Comparison of ENCODE assay signal across 18 mouse cellular contexts in the genomic region with DNA sequence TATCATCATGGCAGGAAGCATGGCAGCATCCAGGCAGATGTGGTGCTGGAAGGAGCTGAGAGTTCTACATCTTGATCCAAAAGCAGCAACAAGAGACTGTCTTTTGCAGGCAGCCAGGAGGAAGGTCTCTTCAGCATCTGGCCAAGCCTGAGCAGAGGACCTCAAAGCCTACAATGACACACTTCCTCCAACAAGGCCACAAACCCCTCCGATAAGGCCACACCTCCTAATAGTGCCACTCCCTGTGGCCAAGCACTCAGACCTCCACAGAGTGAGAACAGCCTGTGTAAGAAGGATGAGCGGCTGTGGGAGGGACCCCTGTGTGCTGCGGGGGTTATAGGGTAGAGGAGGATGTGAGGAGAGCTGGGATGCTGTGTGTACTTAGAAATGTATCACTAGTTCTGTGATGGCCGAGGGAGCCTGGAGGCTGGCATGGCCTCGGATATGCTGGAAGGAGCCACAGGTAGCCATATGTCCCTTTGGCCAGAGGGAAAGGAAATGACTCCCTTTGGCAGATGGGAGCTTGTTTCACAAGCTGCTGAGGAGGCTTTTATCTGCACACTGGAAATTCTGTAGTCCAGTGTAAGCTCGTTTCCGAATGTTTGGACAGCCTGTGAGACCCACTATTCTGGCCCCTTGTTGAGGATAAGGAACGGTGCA. TPM values are rescaled to one million over a fixed set of nuclear protein-coding genes. Genes with fewer than 3 reads are reported as not detected.
DNase-seq lines count a peak whose midpoint lies in the region.
"Had no signal": no experiment of that assay in that cellular context is flagged by ENCODE, and none has a peak within 500 bp of the region (broad histone marks: within the 10 kb centered on the region; RNA-seq: fewer than 3 reads in every experiment).

No protein-coding gene starts in this region.

- DNase-seq in 416B (ENCODE audit: low read depth) (peak; percentile 56), MEL-GATA-1-ER (ENCODE audit: extremely low read depth, low read depth) (peak; percentile 7), adipocyte (ENCODE audit: low spot score) (no peak)
- DNase-seq in cerebellum, adult 8-10 months, result peak; percentile 77
- DNase-seq in cerebellum, postnatal 36 days, result peak; percentile 75 to 76
- no peak for DNase-seq in thymus, postnatal 10 days (ENCODE audit: low spot score in 2 of 2)
- DNase-seq in gastrocnemius, postnatal 36 days, result no peak
- DNase-seq in gastrocnemius, adult 18-20 months (ENCODE audit: low spot score), result no peak
- DNase-seq: gastrocnemius, postnatal 14 days; heart, adult 2 months; kidney, adult 8-10 months; kidney, postnatal 14 days had no signal

- intact Hi-C loops in gastrocnemius, postnatal 36 days (cut with DNase I), result no loop called here

RNA-seq across cellular contexts. Expression of a gene that starts 43.6 kb away (rescaled TPM):
- not detected for total RNA-seq in gastrocnemius, postnatal 36 days (2021)
- not detected for total RNA-seq in gastrocnemius, adult 18-20 months (2021)
- total RNA-seq: adrenal gland, adult 18-20 months; gastrocnemius, postnatal 14 days; heart, adult 2 months; heart, postnatal 25 days; layer of hippocampus, adult 18-20 months; layer of hippocampus, postnatal 14 days; left cerebral cortex, adult 8-10 months; liver, adult 2 months had no signal

RNA-seq across cellular contexts. Expression of a gene that starts 47.5 kb away (rescaled TPM):
- not detected for total RNA-seq in gastrocnemius, postnatal 36 days (2021)
- not detected for total RNA-seq in gastrocnemius, adult 18-20 months (2021)
- total RNA-seq: gastrocnemius, postnatal 14 days; heart, adult 2 months; heart, postnatal 25 days; layer of hippocampus, adult 18-20 months; layer of hippocampus, postnatal 14 days; left cerebral cortex, adult 8-10 months; liver, adult 2 months had no signal

RNA-seq across cellular contexts. Expression of a gene that starts 47.6 kb away (rescaled TPM):
- not detected for total RNA-seq in gastrocnemius, postnatal 36 days (2021)
- not detected for total RNA-seq in gastrocnemius, adult 18-20 months (2021)
- total RNA-seq: heart, adult 2 months; heart, postnatal 25 days; liver, adult 2 months had no signal

Comparison
In these comparisons a context has a peak if more than half of its experiments do, and no peak if none do; other contexts are left out.
1. DNase-seq: peak in 416B (single experiment), MEL-GATA-1-ER (single experiment), cerebellum, adult 8-10 months (single experiment) and cerebellum, postnatal 36 days (2 of 2); none in thymus, postnatal 10 days (0 of 2), gastrocnemius, postnatal 36 days (0 of 2), gastrocnemius, adult 18-20 months (single experiment) and adipocyte (single experiment).